Mouse (Mus musculus): ENCODE measurements around the gene Fam193a.

GRCm38 (mm10) chr5:34526477-34526775 lies 156.7 kb downstream of the Fam193a start:
- TF ChIP-seq POLR2A (IDR thresholded peaks at IDR 0.05; ENCODE audit: low read depth, low read length) (no peak), CTCF (IDR thresholded peaks at IDR 0.05; ENCODE audit: borderline replicate concordance, insufficient read depth, low read length) (no peak)

All from embryonic fibroblast, embryonic 13.5 days (primary cell).